ENCODE assay signal across 7 mouse cellular contexts in genomic region chr9:37146353-37146602, GRCm38 (mm10). TPM values are rescaled to one million over a fixed set of nuclear protein-coding genes. Genes with fewer than 3 reads are reported as not detected.
DNase-seq lines count a peak whose midpoint lies in the region; ATAC-seq and TF ChIP-seq lines count a peak whose summit lies in the region.

No protein-coding gene starts in this region.

- peak; percentile 19 for ATAC-seq in embryonic facial prominence, embryonic 15.5 days (ENCODE audit: insufficient number of reproducible peaks, low FRiP score, low TSS enrichment, low read depth)
- ATAC-seq in intestine, embryonic 14.5 days (replicated peaks; ENCODE audit: low FRiP score, low TSS enrichment, low read depth): peak; percentile 44
- ATAC-seq in midbrain, embryonic 15.5 days (replicated peaks): peak; percentile 49

- H3K4me2 ChIP-seq in embryonic facial prominence, embryonic 15.5 days (replicated peaks): peak overlapping the region; percentile 85
- peak overlapping the region; percentile 78 for H3K4me2 ChIP-seq in intestine, embryonic 14.5 days (ENCODE audit: low read length)
- peak overlapping the region; percentile 94 for H3K4me2 ChIP-seq in midbrain, embryonic 15.5 days

- TF ChIP-seq CTCF in lung, adult 2 months (IDR thresholded peaks at IDR 0.05; ENCODE audit: insufficient read depth, low read length): no peak

- H3K4me3 ChIP-seq in lung, adult 2 months (replicated peaks; ENCODE audit: extremely low read depth, low read depth, low read length): peak overlapping the region; percentile 55
- peak overlapping the region; percentile 69 for H3K4me3 ChIP-seq in embryonic facial prominence, embryonic 15.5 days (replicated peaks)
- H3K4me3 ChIP-seq in intestine, embryonic 14.5 days (ENCODE audit: low read depth, low read length): peak overlapping the region; percentile 61
- peak overlapping the region; percentile 53 for H3K4me3 ChIP-seq in midbrain, embryonic 15.5 days

- H3K9ac ChIP-seq in embryonic facial prominence, embryonic 15.5 days: peak overlapping the region; percentile 76
- H3K9ac ChIP-seq in intestine, embryonic 14.5 days (ENCODE audit: low read length): peak overlapping the region; percentile 92
- peak overlapping the region; percentile 68 for H3K9ac ChIP-seq in midbrain, embryonic 15.5 days

- H3K27ac ChIP-seq in embryonic facial prominence, embryonic 15.5 days (replicated peaks): peak overlapping the region; percentile 95
- peak overlapping the region; percentile 97 for H3K27ac ChIP-seq in intestine, embryonic 14.5 days (ENCODE audit: low read depth)
- H3K27ac ChIP-seq in midbrain, embryonic 15.5 days: peak overlapping the region; percentile 95

- no peaks in the 10 kb centered on the region for H3K9me3 ChIP-seq in embryonic facial prominence, embryonic 15.5 days (replicated peaks)
- H3K9me3 ChIP-seq in intestine, embryonic 14.5 days (ENCODE audit: control insufficient read depth, low read length): no peaks in the 10 kb centered on the region
- no peaks in the 10 kb centered on the region for H3K9me3 ChIP-seq in midbrain, embryonic 15.5 days

- no peaks in the 10 kb centered on the region for H3K36me3 ChIP-seq in embryonic facial prominence, embryonic 15.5 days
- no peaks in the 10 kb centered on the region for H3K36me3 ChIP-seq in intestine, embryonic 14.5 days (ENCODE audit: control insufficient read depth, insufficient read depth, low read length)
- no peaks in the 10 kb centered on the region for H3K36me3 ChIP-seq in midbrain, embryonic 15.5 days (replicated peaks)

- H3K4me1 ChIP-seq in lung, adult 2 months (ENCODE audit: control insufficient read depth, insufficient read depth, low read length): peaks cover 7% of the 10 kb centered on the region; the same call in 1 of the 2 replicates
- peaks cover 48% of the 10 kb centered on the region for H3K4me1 ChIP-seq in embryonic facial prominence, embryonic 15.5 days
- H3K4me1 ChIP-seq in intestine, embryonic 14.5 days (replicated peaks; ENCODE audit: control insufficient read depth, insufficient read depth, low read length): peaks cover 32% of the 10 kb centered on the region
- peaks cover 48% of the 10 kb centered on the region for H3K4me1 ChIP-seq in midbrain, embryonic 15.5 days

- under 1% methylated on average over 12 of the region's 12 CpGs for WGBS in lung, adult 2 months
- 1% methylated on average over 12 of the region's 12 CpGs for WGBS in embryonic facial prominence, embryonic 15.5 days
- WGBS in intestine, embryonic 14.5 days: 2% methylated on average over 12 of the region's 12 CpGs
- 0% methylated on average over 12 of the region's 12 CpGs for WGBS in midbrain, embryonic 15.5 days

- no peak for DNase-seq in lung, adult 2 months
- DNase-seq in lung, postnatal 4 days: no peak
- DNase-seq in intestine, embryonic 14.5 days (ENCODE audit: low spot score): peak; percentile 83
- no peak for DNase-seq in c-Kit-positive CD71-positive TER-119-positive erythroid progenitor cells, embryonic 14.5 days (ENCODE audit: low spot score)
- no peak for DNase-seq in MN1 (ENCODE audit: low spot score)

- no peak for TF ChIP-seq POLR2A in lung, adult 2 months (IDR thresholded peaks at IDR 0.05; ENCODE audit: borderline replicate concordance, extremely low read depth, low read depth, low read length)

- H3K27me3 ChIP-seq in embryonic facial prominence, embryonic 15.5 days: peaks cover 33% of the 10 kb centered on the region
- H3K27me3 ChIP-seq in intestine, embryonic 14.5 days (replicated peaks; ENCODE audit: control insufficient read depth, insufficient read depth, low read length): 0 out of 2 replicates have a peak, but pooled peaks cover 6% of the 10 kb centered on the region
- H3K27me3 ChIP-seq in midbrain, embryonic 15.5 days (replicated peaks): no peaks in the 10 kb centered on the region

RNA-seq across cellular contexts. Expression of gene Pknox2, which starts 0.9 kb away (rescaled TPM):
- 32.2 and 37.2 TPM in 2 replicates for polyA plus RNA-seq in lung, adult 2 months (2012; rRNA removed)
- polyA plus RNA-seq in embryonic facial prominence, embryonic 15.5 days (2015; fragmentation: Nextera tagmentation; extraction: Ambion mirVana): 14.0 and 14.1 TPM in 2 replicates
- 8.8 and 9.6 TPM in 2 replicates for polyA plus RNA-seq in intestine, embryonic 14.5 days (2014; fragmentation: Nextera tagmentation; extraction: Ambion mirVana)
- polyA plus RNA-seq in midbrain, embryonic 15.5 days (2015; fragmentation: Nextera tagmentation; extraction: Ambion mirVana): 31.6 and 35.0 TPM in 2 replicates
